Mouse (Mus musculus): ENCODE results near the gene Cfd. TPM values are rescaled to one million over a fixed set of nuclear protein-coding genes. Genes with fewer than 3 reads are reported as not detected.
A peak's percentile ranks its signal among the peaks of the same experiment; 100 is the strongest.

Gene Cfd
- polyA plus RNA-seq, 1 experiment = not detected

DNA sequence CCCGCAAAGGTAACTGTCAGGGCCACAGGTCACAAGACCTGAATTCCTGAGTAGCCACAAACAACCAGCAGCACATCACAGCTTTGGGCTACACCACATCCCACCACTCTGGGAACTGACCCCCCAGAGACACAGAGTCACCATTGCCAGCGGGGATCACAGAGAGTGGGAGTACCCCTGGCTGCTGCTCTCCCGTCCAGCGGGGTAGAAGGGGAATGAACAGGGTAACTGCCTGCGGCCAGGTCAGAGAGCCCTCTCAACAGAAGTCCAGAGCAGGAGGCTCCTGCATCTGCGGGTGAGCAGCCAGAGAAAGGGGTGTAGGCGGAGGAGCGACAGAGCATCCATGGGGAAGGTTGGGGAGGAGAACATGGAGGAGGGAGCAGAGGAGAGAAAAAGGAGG, 25.4 kb downstream of the Cfd start:
- peaks cover 7% of the 10 kb centered on the region for H3K4me1 ChIP-seq (ENCODE audit: control insufficient read depth, insufficient read depth, low read length)

DNA sequence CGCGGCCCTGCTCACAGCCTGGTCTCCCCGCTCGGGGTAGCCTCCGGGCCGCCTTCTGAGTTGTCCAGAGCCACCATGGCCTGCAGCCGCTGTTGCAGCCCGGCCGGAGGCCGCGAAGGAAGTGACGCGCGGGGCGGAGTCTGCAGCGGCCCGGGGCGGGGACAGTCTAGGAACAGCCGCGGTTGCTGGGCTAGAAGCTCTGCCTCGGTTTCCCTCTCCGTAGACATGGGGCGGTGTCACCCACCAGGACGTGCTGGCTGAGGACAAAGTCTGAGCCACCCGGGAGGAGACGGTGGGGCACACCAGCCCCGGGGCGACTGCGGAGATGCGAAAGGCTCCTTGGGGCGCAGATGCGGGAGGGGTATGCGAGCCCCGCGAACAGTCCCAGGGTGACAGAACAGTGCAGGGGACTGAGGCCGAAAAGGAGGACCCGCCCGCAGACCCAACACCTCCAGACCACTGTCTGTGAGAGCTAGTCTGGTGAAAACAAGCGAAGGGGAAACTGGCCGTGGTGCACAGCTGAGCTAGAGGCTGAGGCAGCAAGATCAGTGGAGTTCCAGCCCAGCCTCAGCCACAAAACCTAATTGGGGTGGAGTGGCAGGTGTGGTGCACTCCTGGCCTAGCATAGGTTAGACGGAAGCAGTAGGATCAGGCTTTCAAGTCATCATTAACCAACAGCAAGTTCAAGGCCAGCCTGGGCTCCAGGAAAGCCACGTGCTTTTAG, 26.3 kb downstream of the Cfd start, which contains the start of gene Kiss1r:
Gene Kiss1r (plus strand): TSS at position 164 of the 724 bp plus-strand sequence.
- Histone ChIP-seq H3K36me3 (ENCODE audit: control insufficient read depth, insufficient read depth, low read length, poor library complexity, severe bottlenecking) (no peaks in the 10 kb centered on the region), H3K4me3 (ENCODE audit: low read depth, low read length) (peak within 1 kb of the TSS; percentile 74), H3K9ac (ENCODE audit: low read depth, poor library complexity, severe bottlenecking) (peak within 1 kb of the TSS; percentile 73), H3K27ac (ENCODE audit: insufficient read depth, low read length) (no peak within 1 kb of the TSS), H3K4me1 (ENCODE audit: control insufficient read depth, insufficient read depth, low read length) (peaks cover 7% of the 10 kb centered on the region), H3K27me3 (ENCODE audit: control insufficient read depth, insufficient read depth, low read length, poor library complexity, severe bottlenecking) (no peaks in the 10 kb centered on the region), H3K9me3 (replicated peaks; ENCODE audit: control insufficient read depth, insufficient read depth, low read length, poor library complexity, severe bottlenecking) (no peaks in the 10 kb centered on the region)
- TF ChIP-seq POLR2A (IDR thresholded peaks at IDR 0.05; ENCODE audit: insufficient read depth, low read length) = peak; percentile 34
- no peak for TF ChIP-seq CTCF (IDR thresholded peaks at IDR 0.05; ENCODE audit: low read depth, low read length)

More for the DNA sequence above, 25.4 kb downstream of the Cfd start:
- H3K9ac ChIP-seq (ENCODE audit: low read depth, poor library complexity, severe bottlenecking) = peak overlapping the region; percentile 73
- no peak overlapping the region for H3K27ac ChIP-seq (ENCODE audit: insufficient read depth, low read length)
- H3K36me3 ChIP-seq (ENCODE audit: control insufficient read depth, insufficient read depth, low read length, poor library complexity, severe bottlenecking) = no peaks in the 10 kb centered on the region
- no peaks in the 10 kb centered on the region for H3K9me3 ChIP-seq (replicated peaks; ENCODE audit: control insufficient read depth, insufficient read depth, low read length, poor library complexity, severe bottlenecking)
- no peak for TF ChIP-seq EP300 (IDR thresholded peaks at IDR 0.05; ENCODE audit: insufficient read depth, low read depth, low read length)
- TF ChIP-seq POLR2A (IDR thresholded peaks at IDR 0.05; ENCODE audit: insufficient read depth, low read length) = no peak
- TF ChIP-seq CTCF (IDR thresholded peaks at IDR 0.05; ENCODE audit: low read depth, low read length) = no peak
- H3K27me3 ChIP-seq (ENCODE audit: control insufficient read depth, insufficient read depth, low read length, poor library complexity, severe bottlenecking) = no peaks in the 10 kb centered on the region
- H3K4me3 ChIP-seq (ENCODE audit: low read depth, low read length) = peak overlapping the region; percentile 74

DNA sequence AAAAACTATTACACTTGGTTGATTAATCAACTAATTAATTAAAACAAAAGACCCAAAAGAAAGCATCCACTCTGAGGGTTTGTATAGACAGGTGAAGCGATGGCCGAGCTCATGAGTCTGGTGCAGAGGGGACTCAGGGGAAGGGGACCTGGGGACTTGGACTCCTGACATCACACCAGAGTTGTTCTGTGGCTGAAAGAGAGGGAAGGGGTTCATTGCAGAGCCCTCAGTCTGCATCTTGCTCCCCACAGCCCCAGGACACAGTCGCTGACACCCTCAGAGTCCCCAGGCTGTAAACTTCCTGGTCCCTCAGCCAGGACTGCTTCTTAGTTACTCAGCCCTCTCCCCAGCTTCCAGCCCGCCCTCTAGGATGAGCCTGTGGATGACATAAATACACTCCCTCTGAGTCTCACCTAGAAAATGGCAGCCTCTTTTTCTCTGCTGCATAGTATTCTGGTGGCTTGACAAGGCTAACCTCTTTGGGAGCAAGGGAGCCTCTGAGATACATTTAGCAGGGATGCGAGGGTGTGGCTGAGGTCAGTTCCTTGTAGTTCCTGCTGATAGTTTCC, 27.0 kb downstream of the Cfd start:
- Histone ChIP-seq H3K9ac (ENCODE audit: low read depth, poor library complexity, severe bottlenecking) (no peak overlapping the region; the same call in 1 of the 2 replicates), H3K27me3 (ENCODE audit: control insufficient read depth, insufficient read depth, low read length, poor library complexity, severe bottlenecking) (no peaks in the 10 kb centered on the region), H3K4me1 (ENCODE audit: control insufficient read depth, insufficient read depth, low read length) (peaks cover 7% of the 10 kb centered on the region), H3K9me3 (replicated peaks; ENCODE audit: control insufficient read depth, insufficient read depth, low read length, poor library complexity, severe bottlenecking) (no peaks in the 10 kb centered on the region), H3K36me3 (ENCODE audit: control insufficient read depth, insufficient read depth, low read length, poor library complexity, severe bottlenecking) (no peaks in the 10 kb centered on the region), H3K4me3 (ENCODE audit: low read depth, low read length) (no peak overlapping the region), H3K27ac (ENCODE audit: insufficient read depth, low read length) (no peak overlapping the region)
- TF ChIP-seq POLR2A (IDR thresholded peaks at IDR 0.05; ENCODE audit: insufficient read depth, low read length) (no peak), CTCF (IDR thresholded peaks at IDR 0.05; ENCODE audit: low read depth, low read length) (no peak), EP300 (IDR thresholded peaks at IDR 0.05; ENCODE audit: insufficient read depth, low read depth, low read length) (no peak)

DNA sequence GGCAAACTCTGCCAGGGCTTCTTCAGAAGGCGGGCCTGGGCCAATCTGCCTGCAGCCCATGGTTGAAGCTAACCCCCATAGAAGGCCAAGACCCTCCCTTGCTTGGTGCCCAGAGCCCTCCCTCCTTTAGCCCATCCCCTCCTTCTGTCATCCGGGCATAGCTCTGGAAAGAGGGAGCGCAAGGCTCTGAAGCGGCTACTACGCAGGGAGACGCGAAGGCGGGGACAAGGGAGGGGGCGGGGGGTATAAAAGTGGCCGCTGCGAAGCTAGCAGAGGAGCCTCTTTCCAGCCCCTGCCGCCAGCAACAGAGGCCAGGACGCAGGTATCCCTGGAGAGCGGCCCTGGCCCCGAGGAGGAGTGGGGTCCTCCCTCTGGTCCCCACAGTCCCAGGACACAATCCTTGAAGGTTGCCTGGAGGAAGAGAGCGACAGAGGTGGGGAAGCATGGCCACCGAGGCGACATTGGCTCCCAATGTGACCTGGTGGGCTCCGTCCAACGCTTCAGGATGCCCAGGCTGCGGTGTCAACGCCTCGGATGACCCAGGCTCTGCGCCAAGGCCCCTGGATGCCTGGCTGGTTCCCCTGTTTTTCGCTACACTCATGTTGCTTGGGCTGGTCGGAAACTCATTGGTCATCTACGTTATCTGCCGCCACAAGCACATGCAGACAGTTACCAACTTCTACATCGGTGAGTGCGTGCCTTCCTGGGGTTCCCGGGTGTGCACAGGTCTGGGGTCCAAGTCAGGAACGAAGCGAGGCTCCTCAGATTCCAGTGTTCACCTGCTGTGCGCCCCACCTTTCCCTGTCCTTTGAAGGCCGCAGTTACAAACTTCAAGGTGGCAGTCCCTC, 27.8 kb downstream of the Cfd start:
- Histone ChIP-seq H3K27ac (ENCODE audit: insufficient read depth, low read length) (no peak overlapping the region), H3K4me3 (ENCODE audit: low read depth, low read length) (peak overlapping the region; percentile 3; the same call in 1 of the 2 replicates), H3K36me3 (ENCODE audit: control insufficient read depth, insufficient read depth, low read length, poor library complexity, severe bottlenecking) (no peaks in the 10 kb centered on the region), H3K9me3 (replicated peaks; ENCODE audit: control insufficient read depth, insufficient read depth, low read length, poor library complexity, severe bottlenecking) (no peaks in the 10 kb centered on the region), H3K4me1 (ENCODE audit: control insufficient read depth, insufficient read depth, low read length) (peaks cover 7% of the 10 kb centered on the region), H3K9ac (ENCODE audit: low read depth, poor library complexity, severe bottlenecking) (no peak overlapping the region), H3K27me3 (ENCODE audit: control insufficient read depth, insufficient read depth, low read length, poor library complexity, severe bottlenecking) (no peaks in the 10 kb centered on the region)
- no peak for TF ChIP-seq EP300 (IDR thresholded peaks at IDR 0.05; ENCODE audit: insufficient read depth, low read depth, low read length)

DNA sequence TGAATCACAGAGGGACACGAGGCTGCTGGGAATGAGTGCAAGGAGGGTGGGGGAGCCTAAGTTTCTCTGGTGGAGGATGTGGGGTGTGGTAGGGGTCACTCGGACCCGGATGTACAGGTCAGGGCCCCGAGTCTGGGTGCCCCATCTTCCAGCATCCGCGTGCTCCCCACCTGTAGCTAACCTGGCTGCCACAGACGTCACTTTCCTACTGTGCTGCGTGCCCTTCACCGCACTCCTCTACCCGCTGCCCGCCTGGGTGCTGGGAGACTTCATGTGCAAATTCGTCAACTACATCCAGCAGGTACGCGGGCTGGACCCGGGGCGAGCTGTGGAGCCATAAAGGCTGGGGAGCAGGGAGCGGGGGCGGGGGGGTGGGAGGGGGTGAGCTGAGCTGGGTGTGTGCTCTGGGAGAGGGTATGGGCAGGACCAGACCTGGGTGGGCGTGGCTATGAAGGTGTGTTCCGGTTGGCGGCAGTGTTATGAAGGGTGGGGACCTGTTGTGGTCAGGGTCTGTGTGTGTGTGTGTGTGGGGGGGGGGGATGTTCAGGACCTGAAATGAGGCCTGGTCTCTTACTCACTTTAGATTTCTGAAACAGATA, 28.7 kb downstream of the Cfd start:
- H3K9ac ChIP-seq (ENCODE audit: low read depth, poor library complexity, severe bottlenecking) = no peak overlapping the region
- no peaks in the 10 kb centered on the region for H3K36me3 ChIP-seq (ENCODE audit: control insufficient read depth, insufficient read depth, low read length, poor library complexity, severe bottlenecking)
- H3K9me3 ChIP-seq (replicated peaks; ENCODE audit: control insufficient read depth, insufficient read depth, low read length, poor library complexity, severe bottlenecking) = no peaks in the 10 kb centered on the region
- no peaks in the 10 kb centered on the region for H3K27me3 ChIP-seq (ENCODE audit: control insufficient read depth, insufficient read depth, low read length, poor library complexity, severe bottlenecking)
- peaks cover 7% of the 10 kb centered on the region for H3K4me1 ChIP-seq (ENCODE audit: control insufficient read depth, insufficient read depth, low read length)
- no peak overlapping the region for H3K27ac ChIP-seq (ENCODE audit: insufficient read depth, low read length)
- TF ChIP-seq POLR2A (IDR thresholded peaks at IDR 0.05; ENCODE audit: insufficient read depth, low read length) (no peak), EP300 (IDR thresholded peaks at IDR 0.05; ENCODE audit: insufficient read depth, low read depth, low read length) (no peak), CTCF (IDR thresholded peaks at IDR 0.05; ENCODE audit: low read depth, low read length) (no peak)
- H3K4me3 ChIP-seq (ENCODE audit: low read depth, low read length) = peak overlapping the region; percentile 64
